Mouse (Mus musculus) thymus, postnatal 4 days (tissue): ENCODE measurements around the gene Asb1.
A peak's percentile ranks its signal among the peaks of the same experiment; 100 is the strongest.

Source experiments
- DNase-seq: peaks from one replicate; pipeline ENCODE4 v3.0.0; 2021

The Asb1 gene

GRCm38 (mm10) chr1:91547567-91547966, 7.2 kb downstream of the Asb1 start:
- no peak for DNase-seq

- DNase-seq: no peak
These were observed 8.7 kb downstream of the Asb1 start for GRCm38 (mm10) chr1:91549073-91549472.

- DNase-seq: no peak
These were observed 16.8 kb downstream of the Asb1 start for GRCm38 (mm10) chr1:91557099-91557498.

- no peak for DNase-seq
These were observed 20.9 kb downstream of the Asb1 start for GRCm38 (mm10) chr1:91561226-91561625.

- no peak for DNase-seq
These were observed 22.7 kb downstream of the Asb1 start for GRCm38 (mm10) chr1:91562977-91563590.

- DNase-seq: no peak
These were observed 23.7 kb downstream of the Asb1 start for GRCm38 (mm10) chr1:91564004-91564403.

- DNase-seq: no peak
These were observed 24.3 kb downstream of the Asb1 start for GRCm38 (mm10) chr1:91564598-91564997.

GRCm38 (mm10) chr1:91567269-91567668, 26.9 kb downstream of the Asb1 start:
- no peak for DNase-seq

GRCm38 (mm10) chr1:91572458-91572857, 32.1 kb downstream of the Asb1 start:
- DNase-seq: no peak

GRCm38 (mm10) chr1:91574208-91574607, 33.9 kb downstream of the Asb1 start:
- peak; percentile 84 for DNase-seq

- no peak for DNase-seq
These were observed 37.7 kb downstream of the Asb1 start for GRCm38 (mm10) chr1:91577883-91578517.

GRCm38 (mm10) chr1:91580503-91580902, 40.2 kb downstream of the Asb1 start:
- DNase-seq: no peak

GRCm38 (mm10) chr1:91581206-91581605, 40.9 kb downstream of the Asb1 start:
- DNase-seq: no peak

GRCm38 (mm10) chr1:91584969-91585835, 44.9 kb downstream of the Asb1 start:
- no peak for DNase-seq

- DNase-seq: no peak
These were observed 49.4 kb downstream of the Asb1 start for GRCm38 (mm10) chr1:91589738-91590137.

GRCm38 (mm10) chr1:91595521-91596020, 55.2 kb downstream of the Asb1 start:
- DNase-seq: no peak

GRCm38 (mm10) chr1:91597611-91598010, 57.3 kb downstream of the Asb1 start:
- DNase-seq: no peak

- DNase-seq: peak; percentile 86
These were observed 60.5 kb downstream of the Asb1 start for GRCm38 (mm10) chr1:91600671-91601361.

GRCm38 (mm10) chr1:91601362-91602096, 61.2 kb downstream of the Asb1 start:
- peak; percentile 58 for DNase-seq

- DNase-seq: peak; percentile 22
These were observed 65.3 kb downstream of the Asb1 start for GRCm38 (mm10) chr1:91605632-91606031.

- DNase-seq: peak; percentile 7
These were observed 66.4 kb downstream of the Asb1 start for GRCm38 (mm10) chr1:91606701-91607100.

GRCm38 (mm10) chr1:91607141-91607540, 66.8 kb downstream of the Asb1 start:
- DNase-seq: no peak
